Mouse (Mus musculus) T-cell, adult 2 months (primary cell): ENCODE data around the gene Pzp.

Experiments
- DNase-seq: peaks from one replicate; pipeline ENCODE4 v3.0.0; 2022; ENCODE audit warnings: low spot score

Gene Pzp

DNA sequence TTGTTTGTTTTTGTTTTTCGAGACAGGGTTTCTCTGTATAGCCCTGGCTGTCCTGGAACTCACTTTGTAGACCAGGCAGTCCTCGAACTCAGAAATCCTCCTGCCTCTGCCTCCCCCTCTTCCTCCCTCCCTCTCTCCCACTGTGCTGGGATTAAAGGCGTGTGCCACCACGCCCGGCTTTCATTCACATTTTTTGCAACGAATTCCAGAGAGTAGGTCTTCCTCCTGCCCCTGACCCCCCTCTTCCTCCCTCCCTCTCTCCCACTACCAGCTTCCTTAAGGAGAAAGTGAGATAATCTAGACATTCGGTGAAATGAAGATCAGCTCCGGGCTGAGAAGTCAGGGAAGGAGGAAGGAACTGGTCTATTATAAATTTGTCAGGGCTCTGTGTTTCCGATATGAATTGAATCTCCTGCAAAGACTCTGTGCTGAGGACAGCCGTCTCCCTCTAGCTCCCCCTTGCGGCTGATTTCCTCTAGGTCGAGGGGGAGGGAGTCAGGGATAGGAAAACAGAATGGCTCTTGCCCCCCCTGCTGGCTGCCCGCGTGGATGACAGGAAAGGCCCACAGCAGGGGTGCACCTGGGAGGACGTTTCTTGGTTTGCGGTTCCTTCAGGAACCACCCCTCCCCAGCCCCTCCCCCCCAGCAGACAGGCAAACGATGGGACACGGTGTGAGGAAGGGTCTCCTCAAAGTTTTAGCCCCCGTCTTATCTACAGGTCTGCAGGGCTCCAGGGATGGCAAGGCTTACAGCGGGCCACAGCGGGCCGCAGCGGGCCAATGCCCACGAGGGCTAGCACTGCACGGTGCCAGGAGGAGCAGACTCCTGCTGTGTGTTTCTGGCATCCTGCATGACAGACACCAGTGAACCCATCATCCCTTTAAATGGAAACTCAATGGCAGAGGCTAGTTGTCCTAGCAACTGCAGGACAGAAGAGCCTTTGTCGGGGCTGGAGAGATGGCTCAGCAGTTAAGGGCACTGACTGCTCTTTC lies 46.8 kb downstream of the Pzp start:
- peak; percentile 88 for DNase-seq

DNA sequence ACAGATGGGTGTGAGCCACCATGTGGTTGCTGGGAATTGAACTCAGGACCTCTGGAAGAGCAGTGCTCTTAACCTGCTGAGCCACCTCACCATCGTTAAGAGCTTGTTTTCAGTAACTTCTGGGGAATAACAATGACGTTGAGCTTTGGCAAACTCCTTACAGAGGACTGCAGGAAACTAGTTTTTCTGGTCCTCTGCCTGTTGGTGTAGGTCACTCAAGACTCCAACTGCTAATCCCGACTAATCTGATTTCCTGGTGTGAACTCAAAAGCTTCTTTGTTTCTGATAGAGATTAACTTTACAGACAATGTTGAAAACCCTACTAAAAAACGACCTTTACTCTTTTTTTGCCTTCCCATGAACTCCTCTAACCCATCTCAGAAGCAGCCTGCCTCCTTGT lies 49.0 kb downstream of the Pzp start:
- DNase-seq = no peak

DNA sequence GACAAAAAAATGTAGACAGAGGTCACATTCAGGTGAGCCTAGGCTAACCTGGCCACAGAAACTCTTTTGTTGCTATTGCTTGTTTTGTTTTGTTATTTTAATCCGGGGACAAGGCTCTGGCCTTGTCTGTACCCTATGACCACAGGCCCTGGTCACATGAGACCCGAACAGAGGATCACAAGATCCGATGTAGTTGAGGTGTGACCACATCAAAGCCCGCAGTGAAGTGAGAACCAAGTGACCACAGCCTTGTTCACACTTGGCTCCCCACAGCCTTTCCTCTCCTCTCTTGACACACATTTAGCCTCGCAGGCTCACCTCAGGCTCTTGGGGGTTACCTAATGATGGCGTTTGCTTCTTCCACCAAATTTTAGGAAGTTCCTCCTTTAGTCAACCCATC lies 52.4 kb downstream of the Pzp start:
- peak; percentile 38 for DNase-seq

DNA sequence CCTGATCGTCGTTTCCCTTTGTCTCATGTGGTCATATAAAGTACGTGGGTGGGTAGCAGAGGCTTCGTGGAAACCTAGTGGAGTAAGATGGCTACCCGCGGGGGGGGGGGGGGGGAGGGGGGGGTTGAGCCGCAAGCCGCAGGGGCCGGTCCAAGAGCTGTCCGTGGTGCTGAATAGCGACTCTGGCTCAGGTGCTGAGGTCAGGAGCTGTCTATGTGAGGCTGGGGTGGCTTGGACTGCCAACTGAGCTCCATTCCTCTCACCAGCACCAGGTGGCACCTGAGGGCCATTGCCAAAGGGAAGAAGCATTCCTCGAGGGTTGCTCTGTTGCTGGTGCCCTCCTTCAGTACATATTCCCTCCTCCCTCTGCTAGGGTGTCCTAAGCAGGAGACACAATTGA lies 57.1 kb downstream of the Pzp start:
- DNase-seq = no peak

DNA sequence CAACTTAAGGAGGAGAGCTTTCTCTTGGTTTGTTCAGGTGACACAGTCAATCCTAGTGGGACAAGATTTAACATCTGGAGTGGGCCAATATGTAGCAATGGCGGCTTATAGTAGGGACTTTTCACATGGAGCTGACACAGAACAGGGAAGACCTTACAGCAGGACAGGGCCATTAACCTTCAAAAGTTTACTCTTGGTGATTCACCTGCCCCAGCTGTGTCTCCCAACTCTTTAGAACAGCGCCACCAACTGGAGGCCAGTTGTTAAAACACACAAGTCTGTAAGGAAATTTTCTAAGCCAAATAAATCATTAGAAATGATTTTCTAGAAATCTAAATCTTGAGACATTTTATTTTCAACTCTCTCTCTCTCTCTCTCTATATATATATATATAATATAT lies 59.2 kb downstream of the Pzp start:
- DNase-seq = no peak

DNA sequence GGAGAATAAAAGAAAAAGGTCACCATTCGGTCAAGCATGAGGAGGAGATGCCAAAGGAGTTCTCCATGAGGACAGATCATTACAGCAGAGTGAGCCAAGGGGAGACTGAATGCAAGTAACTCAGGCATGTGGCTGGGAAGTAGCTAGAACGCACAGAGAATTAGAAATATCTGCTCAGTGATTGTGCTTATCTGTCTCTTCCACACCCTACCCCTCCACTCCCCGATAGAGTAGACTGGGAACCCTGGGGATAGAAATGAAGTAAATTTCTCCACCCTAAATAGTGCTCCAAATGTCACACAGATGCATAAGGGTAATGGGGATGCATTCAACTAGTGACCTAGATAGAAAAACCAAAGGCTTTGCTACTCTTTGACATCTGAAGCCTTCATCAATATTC lies 60.0 kb downstream of the Pzp start:
- DNase-seq = no peak

DNA sequence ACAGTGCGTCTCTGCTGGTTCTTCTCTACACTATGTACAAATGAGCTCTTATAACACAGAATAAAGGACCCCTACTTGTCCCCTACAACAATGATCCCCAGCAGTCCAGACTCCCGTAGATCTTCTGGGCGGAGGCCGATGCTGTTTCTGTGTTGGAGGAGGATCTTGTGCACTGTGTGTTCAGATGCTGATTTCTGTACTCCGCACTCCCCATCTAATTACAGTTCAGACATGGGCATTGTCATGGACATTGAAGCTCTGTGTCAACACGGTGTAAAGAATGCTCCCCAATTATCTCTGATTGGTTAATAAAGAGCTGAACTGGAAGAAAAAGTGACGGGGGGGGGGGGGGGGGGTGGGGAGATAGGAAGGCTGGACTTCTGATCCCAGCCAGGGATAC lies 60.5 kb downstream of the Pzp start:
- no peak for DNase-seq

DNA sequence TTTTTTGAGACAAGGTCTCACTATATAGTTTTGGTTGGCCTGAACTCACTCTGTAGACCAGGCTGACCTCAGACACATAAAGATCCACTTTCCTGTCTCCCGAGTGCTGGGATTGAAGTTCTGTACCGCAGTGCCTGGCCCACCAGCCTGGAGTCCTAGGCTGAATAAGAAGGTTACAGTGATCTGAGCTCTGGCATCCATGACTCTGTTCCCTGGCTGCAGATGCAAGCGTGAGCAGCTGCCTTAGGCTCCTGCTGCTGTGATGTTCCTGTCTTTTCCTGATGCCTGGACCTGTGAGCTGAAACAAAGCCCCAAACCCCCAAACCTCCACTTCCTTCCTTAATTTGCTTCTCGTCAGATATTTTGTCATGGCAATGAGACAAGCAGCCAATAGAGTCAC lies 61.5 kb downstream of the Pzp start:
- no peak for DNase-seq

DNA sequence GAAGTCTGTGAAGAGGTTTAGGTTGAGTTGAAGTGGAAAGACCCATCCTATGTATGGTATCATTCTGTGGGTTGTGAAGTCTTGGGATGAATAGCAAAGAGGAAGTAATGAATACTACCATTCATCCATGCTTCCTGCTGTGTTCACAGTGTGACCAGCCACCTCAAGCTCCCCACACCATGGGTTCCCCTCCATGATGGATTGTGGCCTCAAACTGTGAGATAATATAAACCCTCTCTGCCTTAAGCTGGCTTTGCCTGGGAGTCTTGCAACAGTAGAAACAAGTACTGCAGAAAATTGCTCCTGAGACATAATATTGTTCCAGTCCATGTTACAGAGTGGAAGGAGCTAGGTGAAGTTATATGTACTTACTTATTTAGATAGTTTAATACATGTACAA lies 64.9 kb downstream of the Pzp start:
- DNase-seq = no peak

DNA sequence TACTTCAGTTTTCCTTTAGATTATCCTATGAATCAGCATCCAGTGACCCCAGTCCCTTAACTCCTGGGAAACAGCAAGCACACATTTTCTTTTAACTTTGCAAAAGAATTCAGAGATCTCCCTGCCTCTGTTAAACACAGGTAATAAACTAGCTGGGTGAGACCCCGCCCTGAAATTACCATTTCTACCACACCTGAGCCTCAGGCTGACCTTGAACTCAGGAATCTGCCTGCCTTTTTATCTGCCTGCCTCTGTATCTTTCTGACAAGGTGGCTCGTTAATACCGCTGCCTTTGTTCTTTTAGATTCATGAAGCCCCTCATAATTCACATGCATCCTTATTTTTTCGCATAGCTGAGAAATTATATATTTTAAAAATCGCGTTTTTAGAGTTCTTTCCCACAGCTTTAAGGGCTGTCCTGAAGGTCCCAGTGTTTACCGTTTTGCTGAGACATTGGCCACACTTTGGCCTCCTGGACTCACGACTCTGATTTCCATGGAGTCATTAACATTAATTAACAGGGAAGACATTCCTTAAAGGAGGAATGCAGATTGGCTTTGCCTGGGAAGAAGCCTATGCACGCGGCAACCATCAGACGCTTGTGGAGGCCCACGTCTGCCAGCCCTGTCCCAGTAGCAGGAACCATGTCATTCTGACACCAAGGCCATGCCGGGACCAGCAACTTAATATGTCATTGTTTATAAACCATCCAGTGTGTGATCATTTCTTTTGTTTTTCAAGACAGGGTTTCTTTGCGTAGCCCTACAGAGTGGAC lies 65.6 kb downstream of the Pzp start:
- no peak for DNase-seq

DNA sequence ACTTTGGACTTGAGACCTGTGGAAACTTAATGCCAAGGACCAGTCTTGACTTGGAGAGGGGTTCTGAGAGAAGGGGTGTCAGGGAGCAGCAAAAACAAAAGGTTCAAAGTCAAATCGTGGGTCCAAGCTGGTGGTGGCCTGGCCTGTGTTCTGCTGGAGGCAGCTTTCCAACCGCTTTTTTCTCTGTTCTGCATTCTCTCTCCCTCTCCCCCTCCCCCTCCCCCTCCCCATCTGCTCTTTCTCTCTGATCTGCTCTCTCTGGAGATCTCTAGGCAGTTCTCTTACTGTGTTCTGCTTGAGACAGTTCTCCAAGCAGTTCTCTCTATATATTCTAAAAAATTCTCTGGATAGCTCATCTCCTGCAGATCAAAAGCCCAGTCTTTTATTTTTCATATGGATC lies 66.2 kb downstream of the Pzp start:
- no peak for DNase-seq

DNA sequence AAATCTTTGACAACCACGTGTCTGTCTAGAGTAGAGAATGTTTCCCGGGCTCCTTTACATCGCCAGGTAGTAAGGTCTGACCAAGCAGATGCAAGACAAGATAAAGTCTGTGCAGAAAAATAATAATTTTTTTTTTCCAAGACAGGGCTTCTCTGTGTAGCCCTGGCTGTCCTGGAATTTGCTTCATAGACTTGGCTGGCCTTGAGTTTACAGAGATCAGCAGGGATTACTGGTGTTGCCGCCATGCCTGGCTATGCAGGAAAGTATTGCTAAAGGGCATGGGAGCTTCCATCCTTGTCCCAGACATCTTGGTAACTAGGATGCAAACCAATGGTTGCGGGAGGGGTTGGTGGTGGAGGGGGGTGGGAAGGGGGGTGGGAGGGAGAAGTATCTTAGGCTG lies 69.3 kb downstream of the Pzp start:
- no peak for DNase-seq

DNA sequence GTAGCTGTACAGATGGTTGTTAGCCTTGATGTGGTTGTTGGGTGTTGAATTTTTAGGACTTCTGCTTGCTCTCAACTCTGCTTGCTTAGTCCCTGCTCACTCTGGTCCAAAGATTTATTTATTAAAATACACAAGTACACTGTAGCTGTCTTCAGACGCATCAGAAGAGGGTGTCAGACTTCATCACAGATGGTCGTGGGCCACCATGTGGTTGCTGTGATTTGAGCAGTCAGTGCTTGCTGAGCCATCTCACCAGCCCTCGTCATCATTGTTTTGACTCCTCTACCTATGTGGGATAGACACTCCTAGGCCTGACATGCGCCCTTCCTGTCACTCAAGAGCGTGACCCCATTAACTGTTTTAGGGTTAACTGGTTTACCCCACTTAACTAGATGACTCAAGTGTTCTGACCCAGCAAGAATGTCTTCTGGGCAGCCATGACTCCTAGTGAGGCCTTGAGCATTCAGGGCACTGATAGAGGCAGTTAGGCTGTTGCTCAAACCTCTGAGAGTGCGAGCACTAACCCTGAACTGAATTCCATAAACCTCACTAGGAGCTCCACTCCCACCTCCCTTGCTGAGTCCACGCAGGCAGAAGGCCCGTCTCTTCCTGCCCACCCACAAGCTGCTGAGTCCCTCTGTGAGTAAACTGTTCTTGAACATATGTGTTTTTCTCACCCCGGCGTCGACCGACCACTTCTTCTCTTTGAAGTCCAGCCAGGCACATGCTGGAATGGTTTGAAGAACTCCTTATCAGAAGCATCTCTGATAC lies 70.5 kb downstream of the Pzp start:
- DNase-seq = no peak

DNA sequence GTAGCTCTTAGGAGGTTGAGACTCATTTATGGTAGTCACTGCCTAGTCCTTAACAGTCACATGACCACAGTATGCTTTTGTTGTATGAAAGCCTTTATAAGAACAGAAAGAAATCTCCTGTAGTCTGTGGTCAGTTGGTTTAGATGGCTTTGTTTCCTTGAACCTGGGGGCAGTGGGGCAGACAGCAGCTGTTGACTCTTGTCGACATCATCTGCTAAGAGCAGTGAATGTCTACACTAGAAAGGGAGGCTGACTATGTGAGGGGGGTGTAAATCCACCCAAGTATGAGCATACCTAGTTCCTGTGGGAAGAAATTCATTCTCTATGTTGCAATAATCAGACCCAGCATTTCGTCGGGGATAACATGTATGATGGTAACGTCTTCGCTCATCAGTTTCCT lies 79.5 kb downstream of the Pzp start:
- no peak for DNase-seq

DNA sequence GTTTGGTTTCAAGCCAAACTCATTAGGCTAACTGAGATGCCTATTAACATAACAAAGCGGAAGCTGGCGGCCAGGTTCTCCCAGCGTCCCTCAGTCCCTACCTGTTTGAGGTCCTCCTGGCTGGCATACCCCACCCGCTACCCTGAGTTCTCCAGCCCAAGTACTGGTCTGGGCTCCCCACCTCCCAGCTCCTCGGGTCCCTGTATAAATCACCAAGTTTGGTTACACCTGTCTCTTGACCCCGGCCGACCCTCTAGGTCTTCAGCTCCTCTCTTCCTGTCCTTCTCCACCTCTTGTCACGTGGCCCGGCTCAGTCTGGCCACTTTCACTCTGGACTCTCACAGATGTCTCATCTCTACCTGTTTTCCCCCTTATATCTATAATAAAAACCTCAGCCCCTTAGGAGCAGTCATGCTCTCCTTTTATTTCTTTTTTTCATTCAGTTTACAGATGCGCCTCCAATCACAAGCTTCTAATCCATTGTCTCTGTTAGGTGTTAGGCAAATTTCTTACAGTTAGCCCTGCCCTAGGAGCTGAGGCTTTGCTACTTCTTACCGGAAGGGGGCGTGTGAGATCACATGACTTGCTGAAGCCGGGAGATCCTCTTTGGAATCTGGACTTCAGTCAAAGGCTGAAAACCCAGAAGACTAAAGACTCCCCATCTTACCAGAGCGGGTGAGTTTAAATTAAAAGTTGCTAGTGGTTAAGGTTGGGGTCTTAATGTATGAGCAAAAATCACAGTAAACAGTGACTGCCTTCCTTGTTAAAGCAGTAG lies 80.6 kb downstream of the Pzp start:
- DNase-seq = peak; percentile 16

DNA sequence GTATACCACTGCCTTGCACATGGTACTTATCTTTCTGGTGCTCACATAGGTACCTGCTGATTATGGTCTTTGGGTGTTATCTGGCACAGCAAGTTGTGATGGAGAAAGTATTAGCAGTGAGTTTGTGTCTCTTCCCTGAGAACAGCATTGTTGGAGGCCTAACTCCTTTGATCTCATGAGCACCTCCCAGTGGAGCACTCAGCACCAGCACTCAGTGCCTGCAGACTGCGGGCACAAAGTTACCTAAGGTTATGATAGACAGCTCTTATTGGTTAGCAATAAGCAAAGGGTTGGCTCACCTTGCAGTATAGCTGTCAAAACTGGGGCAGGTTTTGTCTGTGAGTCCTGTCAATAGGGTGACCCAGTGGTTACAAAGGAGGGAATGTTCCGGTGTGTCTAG lies 86.3 kb downstream of the Pzp start:
- no peak for DNase-seq

DNA sequence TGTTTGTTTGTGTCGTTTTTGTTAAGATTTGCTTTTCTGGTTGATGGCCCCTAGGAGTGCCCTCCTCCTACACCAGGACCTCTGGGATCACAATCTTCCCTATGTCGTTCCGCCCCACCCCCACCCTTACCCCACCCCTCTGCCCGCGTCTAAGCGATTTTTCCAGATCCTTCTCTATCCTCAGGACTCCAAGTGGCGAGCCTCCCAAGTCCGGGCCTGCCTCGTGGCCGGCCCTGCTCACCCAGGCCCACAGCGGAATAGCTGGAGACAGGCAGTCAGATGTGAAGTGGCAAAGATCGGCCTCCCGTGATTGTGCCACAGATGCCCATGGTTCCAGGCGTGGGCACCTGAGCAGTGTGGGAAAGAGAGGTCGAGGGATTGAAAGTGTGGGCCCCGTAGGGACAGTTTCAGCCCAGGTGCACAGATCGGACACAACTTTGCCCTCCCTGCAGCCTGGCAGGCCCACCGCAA lies 87.6 kb downstream of the Pzp start:
- DNase-seq = no peak

DNA sequence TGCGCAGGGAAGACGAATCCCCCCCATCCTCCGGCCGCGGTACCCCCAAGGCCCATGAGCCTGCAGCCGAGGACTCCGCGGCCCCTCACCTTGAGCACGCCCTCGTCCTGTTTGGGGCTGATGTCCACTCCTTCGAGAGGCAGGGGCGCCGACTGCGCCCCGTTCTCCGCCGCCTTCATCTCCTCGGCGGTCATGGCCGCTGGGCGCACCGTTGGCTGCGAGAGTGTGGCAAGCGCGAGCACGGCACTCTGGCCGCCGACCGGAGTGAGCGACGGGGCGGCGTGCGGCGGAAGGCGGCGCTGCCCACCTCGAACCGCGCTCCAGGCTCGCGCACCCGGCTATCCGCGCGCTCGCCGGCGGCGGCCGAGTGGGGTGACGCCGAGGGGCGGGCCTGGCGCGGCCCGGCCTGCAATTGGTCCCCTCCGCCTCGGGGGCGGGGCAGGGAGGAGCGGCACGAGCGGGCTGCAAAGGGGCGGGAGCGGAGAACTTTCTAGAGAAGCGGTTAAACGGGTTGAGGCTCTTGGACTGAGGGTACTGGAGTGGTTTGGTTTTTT lies 88.1 kb downstream of the Pzp start, which contains the start of gene Fkbp4:
TSS of gene Fkbp4 (minus strand) at position 361 of the 554 bp plus-strand sequence.
- DNase-seq = peak; percentile 92

DNA sequence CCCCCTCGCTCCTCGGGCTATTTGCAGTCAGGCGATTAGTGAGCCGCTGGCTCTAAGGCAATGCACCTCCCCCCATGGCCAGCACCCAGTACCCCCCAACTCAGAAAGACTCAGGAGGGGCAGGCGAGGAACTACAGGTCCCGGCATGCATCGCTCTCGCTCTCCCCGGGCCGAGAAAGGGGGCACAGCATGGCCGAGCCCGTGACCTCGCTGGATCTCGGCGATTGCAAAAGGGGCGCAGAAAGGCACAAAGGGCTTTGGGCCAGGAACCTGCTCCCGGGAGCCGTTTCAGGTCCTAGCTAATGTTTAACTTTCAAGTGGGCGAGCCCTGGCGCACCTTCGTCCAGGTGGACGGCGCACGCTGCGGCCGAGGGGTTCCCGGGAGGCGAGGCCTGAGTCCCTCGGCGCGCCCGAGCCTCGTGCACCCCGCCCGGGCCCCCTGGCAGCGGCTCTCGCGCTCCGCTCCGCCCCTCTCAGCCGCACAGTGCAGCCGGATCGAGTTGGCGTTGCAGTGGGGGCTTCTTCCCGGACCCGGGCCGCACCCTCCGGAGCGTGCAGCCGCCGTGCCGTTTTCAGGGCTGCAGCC lies 88.7 kb downstream of the Pzp start:
- peak; percentile 25 for DNase-seq

DNA sequence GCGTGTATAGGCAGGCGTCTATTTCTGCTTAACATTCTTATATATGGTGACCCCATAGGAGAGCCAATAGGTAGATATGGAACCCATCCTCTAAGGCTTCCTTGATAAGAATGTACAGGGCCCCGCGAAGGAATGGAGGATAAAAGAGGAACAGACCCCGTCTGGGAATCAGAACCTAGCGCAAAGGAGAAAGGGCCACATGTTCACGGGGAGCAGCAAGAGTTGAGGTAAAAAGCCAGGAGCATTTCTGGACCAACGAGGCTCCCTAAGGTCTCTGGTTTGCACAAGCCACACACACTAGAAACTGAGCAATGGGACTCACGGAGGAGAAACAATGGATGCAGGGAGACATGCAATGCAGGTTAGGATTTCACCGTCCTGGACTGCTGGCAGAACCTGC lies 89.2 kb downstream of the Pzp start:
- DNase-seq = no peak
